Mouse (Mus musculus): ENCODE results near the gene Mto1. TPM values are rescaled to one million over a fixed set of nuclear protein-coding genes. Genes with fewer than 3 reads are reported as not detected.
"Not testable (repeated sequence)": the region's sequence is repeated elsewhere in the genome, so short reads cannot be mapped to it uniquely, and the experiment has no call there.

Gene Mto1
- polyA plus RNA-seq, 1 experiment from 2014 or later: 28.5 TPM

GRCm38 (mm10) chr9:78480227-78480626 is 32.2 kb downstream of the Mto1 start:
- not testable (repeated sequence) for DNase-seq (ENCODE audit: low spot score); H3K9me3 ChIP-seq (ENCODE audit: control insufficient read depth, low read length); H3K27me3 ChIP-seq (ENCODE audit: control insufficient read depth, insufficient read depth, low read length); ATAC-seq (ENCODE audit: low FRiP score)
- H3K9ac ChIP-seq: peak overlapping the region; percentile 100
- H3K4me3 ChIP-seq (replicated peaks; ENCODE audit: low read length): peak overlapping the region; percentile 84
- H3K4me2 ChIP-seq (replicated peaks): peak overlapping the region; percentile 92
- peaks cover 51% of the 10 kb centered on the region for H3K36me3 ChIP-seq (replicated peaks; ENCODE audit: control insufficient read depth, insufficient read depth)
- H3K4me1 ChIP-seq (replicated peaks; ENCODE audit: control insufficient read depth, insufficient read depth, low read length): peaks cover 18% of the 10 kb centered on the region
- WGBS: under 1% methylated on average over 13 of the region's 13 CpGs
- peak overlapping the region; percentile 93; the same call in 1 of the 2 replicates for H3K27ac ChIP-seq

GRCm38 (mm10) chr9:78480706-78481358 is 32.8 kb downstream of the Mto1 start:
- no peaks in the 10 kb centered on the region for H3K9me3 ChIP-seq (ENCODE audit: control insufficient read depth, low read length)
- H3K27ac ChIP-seq: peak overlapping the region; percentile 93
- peak overlapping the region; percentile 100 for H3K9ac ChIP-seq
- ATAC-seq (ENCODE audit: low FRiP score) (peak; percentile 26), DNase-seq (ENCODE audit: low spot score) (peak; percentile 69)
- peaks cover 18% of the 10 kb centered on the region for H3K4me1 ChIP-seq (replicated peaks; ENCODE audit: control insufficient read depth, insufficient read depth, low read length)
- WGBS: under 1% methylated on average over 44 of the region's 46 CpGs
- H3K4me3 ChIP-seq (replicated peaks; ENCODE audit: low read length): peak overlapping the region; percentile 84
- peaks cover 47% of the 10 kb centered on the region for H3K36me3 ChIP-seq (replicated peaks; ENCODE audit: control insufficient read depth, insufficient read depth)
- H3K4me2 ChIP-seq (replicated peaks): peak overlapping the region; percentile 92
- H3K27me3 ChIP-seq (ENCODE audit: control insufficient read depth, insufficient read depth, low read length): no peaks in the 10 kb centered on the region

- peak; percentile 96 for DNase-seq (ENCODE audit: low spot score)
- under 1% methylated on average over 71 of the region's 77 CpGs for WGBS
- peak overlapping the region; percentile 84 for H3K4me3 ChIP-seq (replicated peaks; ENCODE audit: low read length)
- H3K27ac ChIP-seq: peak overlapping the region; percentile 100
- H3K9me3 ChIP-seq (ENCODE audit: control insufficient read depth, low read length): no peaks in the 10 kb centered on the region
- peaks cover 38% of the 10 kb centered on the region for H3K36me3 ChIP-seq (replicated peaks; ENCODE audit: control insufficient read depth, insufficient read depth)
- no peaks in the 10 kb centered on the region for H3K27me3 ChIP-seq (ENCODE audit: control insufficient read depth, insufficient read depth, low read length)
- peaks cover 18% of the 10 kb centered on the region for H3K4me1 ChIP-seq (replicated peaks; ENCODE audit: control insufficient read depth, insufficient read depth, low read length)
- peak overlapping the region; percentile 92 for H3K4me2 ChIP-seq (replicated peaks)
- ATAC-seq (ENCODE audit: low FRiP score): peak; percentile 99
- H3K9ac ChIP-seq: peak overlapping the region; percentile 100
These were observed 33.7 kb downstream of the Mto1 start for GRCm38 (mm10) chr9:78481423-78482331.

GRCm38 (mm10) chr9:78482386-78482785 is 34.4 kb downstream of the Mto1 start:
- H3K9me3 ChIP-seq (ENCODE audit: control insufficient read depth, low read length): no peaks in the 10 kb centered on the region
- peak overlapping the region; percentile 62 for H3K4me2 ChIP-seq (replicated peaks)
- peak overlapping the region; percentile 54 for H3K4me3 ChIP-seq (replicated peaks; ENCODE audit: low read length)
- 5% methylated on average over 3 of the region's 3 CpGs for WGBS
- ATAC-seq (ENCODE audit: low FRiP score) (no peak), DNase-seq (ENCODE audit: low spot score) (no peak)
- peaks cover 18% of the 10 kb centered on the region for H3K4me1 ChIP-seq (replicated peaks; ENCODE audit: control insufficient read depth, insufficient read depth, low read length)
- peak overlapping the region; percentile 84 for H3K9ac ChIP-seq
- H3K36me3 ChIP-seq (replicated peaks; ENCODE audit: control insufficient read depth, insufficient read depth): peaks cover 31% of the 10 kb centered on the region
- peak overlapping the region; percentile 100 for H3K27ac ChIP-seq
- no peaks in the 10 kb centered on the region for H3K27me3 ChIP-seq (ENCODE audit: control insufficient read depth, insufficient read depth, low read length)

- no peak overlapping the region for H3K27ac ChIP-seq
- no peak overlapping the region for H3K9ac ChIP-seq
- ATAC-seq (ENCODE audit: low FRiP score) (no peak), DNase-seq (ENCODE audit: low spot score) (no peak)
- no peaks in the 10 kb centered on the region for H3K27me3 ChIP-seq (ENCODE audit: control insufficient read depth, insufficient read depth, low read length)
- H3K9me3 ChIP-seq (ENCODE audit: control insufficient read depth, low read length): no peaks in the 10 kb centered on the region
- H3K4me2 ChIP-seq (replicated peaks): no peak overlapping the region
- peaks cover 9% of the 10 kb centered on the region for H3K36me3 ChIP-seq (replicated peaks; ENCODE audit: control insufficient read depth, insufficient read depth)
- H3K4me1 ChIP-seq (replicated peaks; ENCODE audit: control insufficient read depth, insufficient read depth, low read length): peaks cover 13% of the 10 kb centered on the region
- 88% methylated on average over 3 of the region's 3 CpGs for WGBS
- no peak overlapping the region for H3K4me3 ChIP-seq (replicated peaks; ENCODE audit: low read length)
These were observed 36.7 kb downstream of the Mto1 start for GRCm38 (mm10) chr9:78484660-78485059.

GRCm38 (mm10) chr9:78488021-78488420 is 40.0 kb downstream of the Mto1 start:
- not testable (repeated sequence) for H3K4me2 ChIP-seq (replicated peaks); H3K4me3 ChIP-seq (replicated peaks; ENCODE audit: low read length); H3K27me3 ChIP-seq (ENCODE audit: control insufficient read depth, insufficient read depth, low read length); H3K9ac ChIP-seq; H3K27ac ChIP-seq; DNase-seq (ENCODE audit: low spot score); ATAC-seq (ENCODE audit: low FRiP score); H3K9me3 ChIP-seq (ENCODE audit: control insufficient read depth, low read length); H3K4me1 ChIP-seq (replicated peaks; ENCODE audit: control insufficient read depth, insufficient read depth, low read length); H3K36me3 ChIP-seq (replicated peaks; ENCODE audit: control insufficient read depth, insufficient read depth)
- 97% methylated on average over 5 of the region's 5 CpGs for WGBS

- peak; percentile 40 for DNase-seq (ENCODE audit: low spot score)
- peak within 1 kb of the TSS; percentile 53; the same call in 1 of the 2 replicates for H3K27ac ChIP-seq
- under 1% methylated on average over 18 of the region's 20 CpGs for WGBS
These were observed 40.9 kb downstream of the Mto1 start, which contains the start of gene Eef1a1 for GRCm38 (mm10) chr9:78488890-78489420. Gene Eef1a1, minus strand, starts transcription at chr9:78489151.

GRCm38 (mm10) chr9:78491169-78491568 is 43.2 kb downstream of the Mto1 start:
- Histone ChIP-seq H3K36me3 (replicated peaks; ENCODE audit: control insufficient read depth, insufficient read depth) (no peaks in the 10 kb centered on the region), H3K4me3 (replicated peaks; ENCODE audit: low read length) (no peak overlapping the region), H3K9ac (no peak overlapping the region), H3K27ac (no peak overlapping the region), H3K4me1 (replicated peaks; ENCODE audit: control insufficient read depth, insufficient read depth, low read length) (0 out of 2 replicates have a peak, but pooled peaks cover 3% of the 10 kb centered on the region), H3K4me2 (replicated peaks) (no peak overlapping the region), H3K9me3 (ENCODE audit: control insufficient read depth, low read length) (no peaks in the 10 kb centered on the region), H3K27me3 (ENCODE audit: control insufficient read depth, insufficient read depth, low read length) (no peaks in the 10 kb centered on the region)
- 82% methylated on average over 3 of the region's 3 CpGs for WGBS
- ATAC-seq (ENCODE audit: low FRiP score): no peak
- no peak for DNase-seq (ENCODE audit: low spot score)

More at GRCm38 (mm10) chr9:78488890-78489420, 40.9 kb downstream of the Mto1 start, which contains the start of gene Eef1a1:
- peak within 1 kb of the TSS; percentile 65 for H3K9ac ChIP-seq
- no peaks in the 10 kb centered on the region for H3K36me3 ChIP-seq (replicated peaks; ENCODE audit: control insufficient read depth, insufficient read depth)
- peak within 1 kb of the TSS; percentile 36 for H3K4me3 ChIP-seq (replicated peaks; ENCODE audit: low read length)
- peak; percentile 66 for ATAC-seq (ENCODE audit: low FRiP score)
- H3K4me2 ChIP-seq (replicated peaks): peak within 1 kb of the TSS; percentile 69
- no peaks in the 10 kb centered on the region for H3K9me3 ChIP-seq (ENCODE audit: control insufficient read depth, low read length)
- H3K27me3 ChIP-seq (ENCODE audit: control insufficient read depth, insufficient read depth, low read length): no peaks in the 10 kb centered on the region
- H3K4me1 ChIP-seq (replicated peaks; ENCODE audit: control insufficient read depth, insufficient read depth, low read length): 0 out of 2 replicates have a peak, but pooled peaks cover 3% of the 10 kb centered on the region

GRCm38 (mm10) chr9:78492254-78492653 is 44.2 kb downstream of the Mto1 start:
- no peak overlapping the region for H3K4me2 ChIP-seq (replicated peaks)
- H3K36me3 ChIP-seq (replicated peaks; ENCODE audit: control insufficient read depth, insufficient read depth): no peaks in the 10 kb centered on the region
- no peak overlapping the region for H3K4me3 ChIP-seq (replicated peaks; ENCODE audit: low read length)
- H3K4me1 ChIP-seq (replicated peaks; ENCODE audit: control insufficient read depth, insufficient read depth, low read length): 0 out of 2 replicates have a peak, but pooled peaks cover 3% of the 10 kb centered on the region
- DNase-seq (ENCODE audit: low spot score): no peak
- H3K9me3 ChIP-seq (ENCODE audit: control insufficient read depth, low read length): no peaks in the 10 kb centered on the region
- no peak overlapping the region for H3K27ac ChIP-seq
- no peak for ATAC-seq (ENCODE audit: low FRiP score)
- H3K9ac ChIP-seq: no peak overlapping the region
- WGBS: 89% methylated on average over 3 of the region's 3 CpGs
- no peaks in the 10 kb centered on the region for H3K27me3 ChIP-seq (ENCODE audit: control insufficient read depth, insufficient read depth, low read length)
